In genomic region chr7:45714630-45715089, GRCm38 (mm10) we compare ENCODE assay signal across 1 mouse cellular context.
TF ChIP-seq lines count a peak whose summit lies in the region.

No protein-coding gene starts in this region.

TF ChIP-seq in MEL, 35 proteins besides CTCF, POLR2A, EP300 and RAD21:
- TF ChIP-seq ZNF384 (IDR thresholded peaks at IDR 0.05; ENCODE audit: low read depth, low read length) (no peak), RCOR1 (IDR thresholded peaks at IDR 0.05; ENCODE audit: low read depth, low read length) (no peak), MXI1 (IDR thresholded peaks at IDR 0.05; ENCODE audit: low read depth, low read length) (no peak), MAX (IDR thresholded peaks at IDR 0.05; ENCODE audit: low read length) (no peak), ZKSCAN1 (IDR thresholded peaks at IDR 0.05; ENCODE audit: low read depth, low read length) (no peak), HCFC1 (IDR thresholded peaks at IDR 0.05; ENCODE audit: low read depth, low read length) (no peak), USF2 (IDR thresholded peaks at IDR 0.05; ENCODE audit: borderline replicate concordance in 1 of 2, insufficient read depth in 1 of 2, low read depth in 1 of 2, low read length in 2 of 2) (no peak), MAZ (IDR thresholded peaks at IDR 0.05; ENCODE audit: low read depth, low read length) (no peak)
TF ChIP-seq in MEL: peak in this region for 0.
